Mouse (Mus musculus): ENCODE results near the gene Gm9747. TPM values are rescaled to one million over a fixed set of nuclear protein-coding genes. Genes with fewer than 3 reads are reported as not detected.

Gene Gm9747
- polyA plus RNA-seq, 1 experiment from 2014 or later, result 6.2 TPM

- Histone ChIP-seq H3K36me3 (ENCODE audit: control insufficient read depth, insufficient read depth, low read length) (no peaks in the 10 kb centered on the region), H3K4me2 (replicated peaks; ENCODE audit: low read depth) (no peak overlapping the region), H3K27ac (replicated peaks) (no peak overlapping the region), H3K9ac (ENCODE audit: low read length) (no peak overlapping the region), H3K4me1 (replicated peaks; ENCODE audit: control insufficient read depth, insufficient read depth) (no peaks in the 10 kb centered on the region), H3K27me3 (ENCODE audit: control insufficient read depth, insufficient read depth, low read length) (no peaks in the 10 kb centered on the region), H3K9me3 (ENCODE audit: control insufficient read depth, low read length) (no peaks in the 10 kb centered on the region), H3K4me3 (ENCODE audit: low read depth, low read length) (no peak overlapping the region)
- TF ChIP-seq CTCF (IDR thresholded peaks at IDR 0.05; ENCODE audit: low read depth) (no peak), EP300 (optimal IDR thresholded peaks at IDR 0.05) (no peak)
- no peak for DNase-seq (ENCODE audit: low spot score)
- ATAC-seq (ENCODE audit: low FRiP score, low TSS enrichment), result no peak
- WGBS, result 91% methylated on average over 3 of the region's 3 CpGs
These were observed 1.7 kb downstream of the Gm9747 start for GRCm38 (mm10) chr1:82234616-82235015.

DNA sequence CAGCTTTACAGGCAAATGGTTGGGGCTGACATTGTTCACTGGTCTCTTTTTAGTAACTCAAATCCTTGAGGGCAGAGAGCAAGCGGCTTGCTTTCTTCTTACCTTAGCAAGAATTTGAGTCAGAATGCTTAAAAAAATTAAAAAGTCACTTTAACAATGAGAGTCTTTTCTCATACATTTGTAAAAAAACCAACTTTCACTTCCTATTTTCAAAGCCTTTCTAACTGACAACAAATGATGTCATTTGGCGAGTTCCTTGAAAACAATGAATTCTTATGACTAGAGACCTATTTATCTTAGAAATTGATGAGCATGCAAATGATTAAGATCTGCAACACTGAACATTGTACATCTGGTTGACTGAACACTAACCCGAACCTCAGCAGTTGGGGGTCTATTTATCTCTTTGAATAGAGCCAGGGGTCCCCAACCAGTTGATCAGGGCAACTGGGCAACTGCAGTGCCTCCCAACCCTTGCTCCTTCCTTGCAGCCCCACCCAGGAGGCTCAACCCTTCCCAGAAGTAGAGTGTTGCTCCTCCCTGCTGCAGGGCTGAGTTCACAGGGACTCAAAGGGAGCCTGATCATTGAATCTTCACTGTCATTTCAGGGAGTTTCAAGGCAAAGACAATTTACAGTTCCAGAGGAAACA, 2.7 kb downstream of the Gm9747 start:
- ATAC-seq (ENCODE audit: low FRiP score, low TSS enrichment) (no peak), DNase-seq (ENCODE audit: low spot score) (no peak)
- Histone ChIP-seq H3K36me3 (ENCODE audit: control insufficient read depth, insufficient read depth, low read length) (no peaks in the 10 kb centered on the region), H3K27me3 (ENCODE audit: control insufficient read depth, insufficient read depth, low read length) (no peaks in the 10 kb centered on the region), H3K27ac (replicated peaks) (no peak overlapping the region), H3K9me3 (ENCODE audit: control insufficient read depth, low read length) (no peaks in the 10 kb centered on the region), H3K9ac (ENCODE audit: low read length) (no peak overlapping the region), H3K4me3 (ENCODE audit: low read depth, low read length) (no peak overlapping the region), H3K4me2 (replicated peaks; ENCODE audit: low read depth) (no peak overlapping the region), H3K4me1 (replicated peaks; ENCODE audit: control insufficient read depth, insufficient read depth) (no peaks in the 10 kb centered on the region)
- TF ChIP-seq CTCF (IDR thresholded peaks at IDR 0.05; ENCODE audit: low read depth) (no peak), EP300 (optimal IDR thresholded peaks at IDR 0.05) (no peak)
- WGBS, result 84% methylated on average over 3 of the region's 3 CpGs

- no peaks in the 10 kb centered on the region for H3K27me3 ChIP-seq (ENCODE audit: control insufficient read depth, insufficient read depth, low read length)
- TF ChIP-seq EP300 (optimal IDR thresholded peaks at IDR 0.05) (no peak), CTCF (IDR thresholded peaks at IDR 0.05; ENCODE audit: low read depth) (no peak)
- H3K9me3 ChIP-seq (ENCODE audit: control insufficient read depth, low read length), result no peaks in the 10 kb centered on the region
- no peak; the same call in 1 of the 2 replicates for ATAC-seq (ENCODE audit: low FRiP score, low TSS enrichment)
- no peak for DNase-seq (ENCODE audit: low spot score)
- H3K4me3 ChIP-seq (ENCODE audit: low read depth, low read length), result no peak overlapping the region
- 56% methylated on average over 4 of the region's 4 CpGs for WGBS
- H3K4me1 ChIP-seq (replicated peaks; ENCODE audit: control insufficient read depth, insufficient read depth), result no peaks in the 10 kb centered on the region
- no peaks in the 10 kb centered on the region for H3K36me3 ChIP-seq (ENCODE audit: control insufficient read depth, insufficient read depth, low read length)
- H3K4me2 ChIP-seq (replicated peaks; ENCODE audit: low read depth), result no peak overlapping the region
- H3K9ac ChIP-seq (ENCODE audit: low read length), result no peak overlapping the region
- H3K27ac ChIP-seq (replicated peaks), result no peak overlapping the region
These were observed 5.3 kb downstream of the Gm9747 start for GRCm38 (mm10) chr1:82238245-82238644.

GRCm38 (mm10) chr1:82239409-82240201, 6.7 kb downstream of the Gm9747 start:
- ATAC-seq (ENCODE audit: low FRiP score, low TSS enrichment) (peak; percentile 45; the same call in 1 of the 2 replicates), DNase-seq (ENCODE audit: low spot score) (peak; percentile 18)
- Histone ChIP-seq H3K36me3 (ENCODE audit: control insufficient read depth, insufficient read depth, low read length) (no peaks in the 10 kb centered on the region), H3K27ac (replicated peaks) (no peak overlapping the region), H3K9me3 (ENCODE audit: control insufficient read depth, low read length) (no peaks in the 10 kb centered on the region), H3K4me2 (replicated peaks; ENCODE audit: low read depth) (no peak overlapping the region), H3K4me3 (ENCODE audit: low read depth, low read length) (no peak overlapping the region), H3K4me1 (replicated peaks; ENCODE audit: control insufficient read depth, insufficient read depth) (no peaks in the 10 kb centered on the region), H3K27me3 (ENCODE audit: control insufficient read depth, insufficient read depth, low read length) (no peaks in the 10 kb centered on the region), H3K9ac (ENCODE audit: low read length) (no peak overlapping the region)
- no peak for TF ChIP-seq CTCF (IDR thresholded peaks at IDR 0.05; ENCODE audit: low read depth)
- TF ChIP-seq EP300 (optimal IDR thresholded peaks at IDR 0.05), result no peak
- WGBS, result 49% methylated on average over 3 of the region's 3 CpGs

DNA sequence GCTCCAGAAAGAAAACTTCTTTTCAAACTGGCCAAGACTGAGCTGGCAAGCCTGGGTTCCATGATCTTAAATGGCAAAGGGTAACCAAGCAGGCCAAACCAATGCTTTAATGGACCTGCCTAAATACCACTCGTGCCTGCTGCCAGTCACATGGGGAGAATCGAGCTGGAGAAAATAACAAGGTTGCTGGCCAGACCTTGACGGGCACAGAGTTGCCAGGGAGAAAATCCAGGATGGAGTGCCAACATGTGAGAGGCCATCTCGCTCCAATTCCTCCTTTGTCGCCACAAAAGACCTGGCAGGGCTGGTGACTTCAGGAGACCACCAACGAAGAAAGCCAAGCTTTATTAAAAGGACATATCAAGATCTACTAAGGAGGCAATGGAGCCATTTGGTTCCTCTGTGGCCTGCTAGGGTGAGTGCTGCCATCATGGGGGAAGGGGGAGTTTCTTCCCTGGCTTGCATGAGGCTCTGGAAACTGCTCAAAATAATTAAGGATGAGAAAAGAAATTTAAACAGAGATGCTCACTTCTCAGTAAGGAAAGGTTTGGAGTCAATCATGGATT, 10.4 kb downstream of the Gm9747 start:
- ATAC-seq (ENCODE audit: low FRiP score, low TSS enrichment) (no peak), DNase-seq (ENCODE audit: low spot score) (no peak)
- H3K27me3 ChIP-seq (ENCODE audit: control insufficient read depth, insufficient read depth, low read length), result no peaks in the 10 kb centered on the region
- H3K9me3 ChIP-seq (ENCODE audit: control insufficient read depth, low read length), result no peaks in the 10 kb centered on the region
- no peak for TF ChIP-seq EP300 (optimal IDR thresholded peaks at IDR 0.05)
- H3K4me3 ChIP-seq (ENCODE audit: low read depth, low read length), result no peak overlapping the region
- no peak overlapping the region for H3K27ac ChIP-seq (replicated peaks)
- 81% methylated on average over 6 of the region's 6 CpGs for WGBS
- no peak overlapping the region for H3K9ac ChIP-seq (ENCODE audit: low read length)
- no peaks in the 10 kb centered on the region for H3K36me3 ChIP-seq (ENCODE audit: control insufficient read depth, insufficient read depth, low read length)
- H3K4me2 ChIP-seq (replicated peaks; ENCODE audit: low read depth), result no peak overlapping the region
- no peaks in the 10 kb centered on the region for H3K4me1 ChIP-seq (replicated peaks; ENCODE audit: control insufficient read depth, insufficient read depth)

GRCm38 (mm10) chr1:82245002-82245401, 12.1 kb downstream of the Gm9747 start:
- ATAC-seq (ENCODE audit: low FRiP score, low TSS enrichment) (no peak), DNase-seq (ENCODE audit: low spot score) (no peak)
- no peaks in the 10 kb centered on the region for H3K9me3 ChIP-seq (ENCODE audit: control insufficient read depth, low read length)
- H3K4me3 ChIP-seq (ENCODE audit: low read depth, low read length), result no peak overlapping the region
- no peak overlapping the region for H3K27ac ChIP-seq (replicated peaks)
- H3K4me1 ChIP-seq (replicated peaks; ENCODE audit: control insufficient read depth, insufficient read depth), result no peaks in the 10 kb centered on the region
- TF ChIP-seq CTCF (IDR thresholded peaks at IDR 0.05; ENCODE audit: low read depth), result no peak
- TF ChIP-seq EP300 (optimal IDR thresholded peaks at IDR 0.05), result no peak
- no peaks in the 10 kb centered on the region for H3K36me3 ChIP-seq (ENCODE audit: control insufficient read depth, insufficient read depth, low read length)
- 76% methylated on average over 5 of the region's 5 CpGs for WGBS
- H3K27me3 ChIP-seq (ENCODE audit: control insufficient read depth, insufficient read depth, low read length), result no peaks in the 10 kb centered on the region
- no peak overlapping the region for H3K9ac ChIP-seq (ENCODE audit: low read length)
- no peak overlapping the region for H3K4me2 ChIP-seq (replicated peaks; ENCODE audit: low read depth)
